Mouse (Mus musculus): ENCODE data around the gene Hps5. TPM values are rescaled to one million over a fixed set of nuclear protein-coding genes. Genes with fewer than 3 reads are reported as not detected.

Gene Hps5
- polyA plus RNA-seq, 1 experiment from 2014 or later = 12.7 TPM

GRCm38 (mm10) chr7:46718591-46719270, 77.1 kb downstream of the Hps5 start:
- H3K4me1 ChIP-seq (ENCODE audit: insufficient read depth, low read depth, low read length) = peaks cover 29% of the 10 kb centered on the region
- 62% methylated on average over 7 of the region's 7 CpGs for WGBS
- H3K9ac ChIP-seq (replicated peaks; ENCODE audit: low read depth) = no peak overlapping the region
- ATAC-seq (no peak), DNase-seq (ENCODE audit: low spot score) (no peak)
- no peaks in the 10 kb centered on the region for H3K9me3 ChIP-seq (ENCODE audit: low read length)
- no peaks in the 10 kb centered on the region for H3K36me3 ChIP-seq (ENCODE audit: insufficient read depth, low read length)
- peak overlapping the region; percentile 21 for H3K27ac ChIP-seq (ENCODE audit: low read length)
- H3K27me3 ChIP-seq (replicated peaks; ENCODE audit: insufficient read depth, low read length) = no peaks in the 10 kb centered on the region
- TF ChIP-seq CTCF (IDR thresholded peaks at IDR 0.05) = no peak
- TF ChIP-seq EP300 (IDR thresholded peaks at IDR 0.05) = no peak
- no peak overlapping the region for H3K4me3 ChIP-seq (ENCODE audit: low read depth, low read length)
- H3K4me2 ChIP-seq (replicated peaks; ENCODE audit: low read depth, low read length) = no peak overlapping the region

- Histone ChIP-seq H3K4me2 (replicated peaks; ENCODE audit: low read depth, low read length) (no peak overlapping the region), H3K27ac (ENCODE audit: low read length) (peak overlapping the region; percentile 47; the same call in 1 of the 2 replicates), H3K4me1 (ENCODE audit: insufficient read depth, low read depth, low read length) (peaks cover 29% of the 10 kb centered on the region), H3K4me3 (ENCODE audit: low read depth, low read length) (no peak overlapping the region), H3K9me3 (ENCODE audit: low read length) (no peaks in the 10 kb centered on the region), H3K9ac (replicated peaks; ENCODE audit: low read depth) (no peak overlapping the region), H3K36me3 (ENCODE audit: insufficient read depth, low read length) (no peaks in the 10 kb centered on the region), H3K27me3 (replicated peaks; ENCODE audit: insufficient read depth, low read length) (0 out of 2 replicates have a peak, but pooled peaks cover 4% of the 10 kb centered on the region)
- WGBS = 10% methylated on average over 5 of the region's 5 CpGs
- ATAC-seq (no peak), DNase-seq (ENCODE audit: low spot score) (peak; percentile 72)
- TF ChIP-seq EP300 (IDR thresholded peaks at IDR 0.05) = peak; percentile 45; the same call in 1 of the 2 replicates
- TF ChIP-seq CTCF (IDR thresholded peaks at IDR 0.05) = no peak
These were observed 79.0 kb downstream of the Hps5 start for GRCm38 (mm10) chr7:46716897-46717296.

GRCm38 (mm10) chr7:46715600-46715999, 80.3 kb downstream of the Hps5 start, which contains the start of gene Saa3:
Saa3 (minus strand) TSS chr7:46715700.
- no peak for DNase-seq (ENCODE audit: low spot score)
- H3K9ac ChIP-seq (replicated peaks; ENCODE audit: low read depth) = no peak within 1 kb of the TSS

DNA sequence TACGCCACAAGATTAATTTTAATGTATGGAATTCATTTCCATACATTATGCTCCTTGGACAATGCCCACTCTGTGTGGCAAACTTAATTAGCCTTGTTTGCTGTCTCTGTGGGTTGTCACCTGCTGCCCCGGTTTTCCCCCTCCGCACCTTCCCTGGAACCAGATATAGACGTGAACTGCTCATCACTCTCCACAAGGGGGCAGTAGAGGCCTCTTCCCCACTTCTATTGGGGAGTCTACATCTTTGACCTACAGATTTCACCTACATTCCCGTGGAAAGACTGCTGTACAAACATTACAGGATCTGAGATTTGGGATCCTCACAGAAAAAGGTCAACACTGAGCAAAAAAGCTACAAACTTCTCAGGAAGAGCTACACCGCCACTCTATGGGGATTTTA, 81.3 kb downstream of the Hps5 start:
- Histone ChIP-seq H3K4me2 (replicated peaks; ENCODE audit: low read depth, low read length) (no peak overlapping the region), H3K9me3 (ENCODE audit: low read length) (no peaks in the 10 kb centered on the region), H3K4me3 (ENCODE audit: low read depth, low read length) (no peak overlapping the region), H3K27me3 (replicated peaks; ENCODE audit: insufficient read depth, low read length) (0 out of 2 replicates have a peak, but pooled peaks cover 4% of the 10 kb centered on the region), H3K27ac (ENCODE audit: low read length) (no peak overlapping the region), H3K9ac (replicated peaks; ENCODE audit: low read depth) (no peak overlapping the region), H3K36me3 (ENCODE audit: insufficient read depth, low read length) (no peaks in the 10 kb centered on the region), H3K4me1 (ENCODE audit: insufficient read depth, low read depth, low read length) (peaks cover 20% of the 10 kb centered on the region; the same call in 1 of the 2 replicates)
- TF ChIP-seq CTCF (IDR thresholded peaks at IDR 0.05) (peak; percentile 92), EP300 (IDR thresholded peaks at IDR 0.05) (no peak)
- WGBS = 22% methylated on average over 6 of the region's 6 CpGs
- no peak for ATAC-seq
- DNase-seq (ENCODE audit: low spot score) = peak; percentile 81

More at GRCm38 (mm10) chr7:46715600-46715999, 80.3 kb downstream of the Hps5 start, which contains the start of gene Saa3:
- no peak within 1 kb of the TSS for H3K4me3 ChIP-seq (ENCODE audit: low read depth, low read length)
- H3K27me3 ChIP-seq (replicated peaks; ENCODE audit: insufficient read depth, low read length) = 0 out of 2 replicates have a peak, but pooled peaks cover 4% of the 10 kb centered on the region
- no peak for ATAC-seq
- peak within 1 kb of the TSS; percentile 47; the same call in 1 of the 2 replicates for H3K27ac ChIP-seq (ENCODE audit: low read length)
- no peak within 1 kb of the TSS for H3K4me2 ChIP-seq (replicated peaks; ENCODE audit: low read depth, low read length)
- TF ChIP-seq EP300 (IDR thresholded peaks at IDR 0.05) (no peak), CTCF (IDR thresholded peaks at IDR 0.05) (no peak)
- H3K9me3 ChIP-seq (ENCODE audit: low read length) = no peaks in the 10 kb centered on the region
- no peaks in the 10 kb centered on the region for H3K36me3 ChIP-seq (ENCODE audit: insufficient read depth, low read length)
- 74% methylated on average over 5 of the region's 5 CpGs for WGBS
- peaks cover 28% of the 10 kb centered on the region for H3K4me1 ChIP-seq (ENCODE audit: insufficient read depth, low read depth, low read length)

DNA sequence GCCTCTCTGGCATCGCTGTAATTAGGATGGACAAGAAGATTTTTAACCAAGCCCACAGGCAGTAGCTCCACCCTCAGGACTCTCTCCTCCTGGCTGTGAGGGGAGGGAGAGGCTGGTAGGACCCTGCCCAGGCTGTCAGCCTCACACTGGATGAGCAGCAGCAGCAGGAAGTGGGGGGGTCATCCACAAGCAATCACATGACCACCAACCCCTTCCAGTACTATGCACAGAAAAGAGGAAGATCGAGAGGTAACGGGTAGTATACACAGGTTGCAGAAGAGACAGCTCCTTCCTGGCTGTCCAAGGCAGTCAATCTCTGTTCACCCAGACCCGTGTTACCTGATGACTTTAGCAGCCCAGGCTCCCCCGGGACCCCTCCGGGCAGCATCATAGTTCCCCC, 83.6 kb downstream of the Hps5 start:
- no peak for DNase-seq (ENCODE audit: low spot score)
- Histone ChIP-seq H3K4me2 (replicated peaks; ENCODE audit: low read depth, low read length) (no peak overlapping the region), H3K4me1 (ENCODE audit: insufficient read depth, low read depth, low read length) (peaks cover 7% of the 10 kb centered on the region; the same call in 1 of the 2 replicates), H3K4me3 (ENCODE audit: low read depth, low read length) (no peak overlapping the region), H3K27me3 (replicated peaks; ENCODE audit: insufficient read depth, low read length) (0 out of 2 replicates have a peak, but pooled peaks cover 4% of the 10 kb centered on the region), H3K9me3 (ENCODE audit: low read length) (no peaks in the 10 kb centered on the region), H3K27ac (ENCODE audit: low read length) (no peak overlapping the region), H3K36me3 (ENCODE audit: insufficient read depth, low read length) (0 out of 2 replicates have a peak, but pooled peaks cover 5% of the 10 kb centered on the region), H3K9ac (replicated peaks; ENCODE audit: low read depth) (no peak overlapping the region)
- 57% methylated on average over 6 of the region's 6 CpGs for WGBS
- ATAC-seq = no peak
- TF ChIP-seq CTCF (IDR thresholded peaks at IDR 0.05) (no peak), EP300 (IDR thresholded peaks at IDR 0.05) (no peak)

Other genes with a start within 250 kb of the Hps5 start
- 7.2 and 8.3 TPM in 2 replicates for gene Sergef, start 156.3 kb downstream of the Hps5 start, polyA plus RNA-seq (2015; fragmentation: Nextera tagmentation; extraction: Ambion mirVana)
- gene Tph1, start 123.5 kb downstream of the Hps5 start, polyA plus RNA-seq (2015; fragmentation: Nextera tagmentation; extraction: Ambion mirVana) = 0.27 and 0.32 TPM in 2 replicates
- gene Saal1, start 85.4 kb downstream of the Hps5 start, polyA plus RNA-seq (2015; fragmentation: Nextera tagmentation; extraction: Ambion mirVana) = 9.5 and 11.1 TPM in 2 replicates
- gene Saa3, start 80.4 kb downstream of the Hps5 start, polyA plus RNA-seq (2015; fragmentation: Nextera tagmentation; extraction: Ambion mirVana) = 34.2 and 98.7 TPM in 2 replicates
- gene Saa4, start 63.5 kb downstream of the Hps5 start, polyA plus RNA-seq (2015; fragmentation: Nextera tagmentation; extraction: Ambion mirVana) = not detected in 2 replicates
- gene Saa1, start 53.1 kb downstream of the Hps5 start, polyA plus RNA-seq (2015; fragmentation: Nextera tagmentation; extraction: Ambion mirVana) = 0.65 and 0.69 TPM in 2 replicates
- gene Saa2, start 44.3 kb downstream of the Hps5 start, polyA plus RNA-seq (2015; fragmentation: Nextera tagmentation; extraction: Ambion mirVana) = 1.0 TPM in 1 of 2 replicates, not detected in the other
- gene Gtf2h1, start within 50 bp of the Hps5 start, polyA plus RNA-seq (2015; fragmentation: Nextera tagmentation; extraction: Ambion mirVana) = 29.1 and 30.6 TPM in 2 replicates
- gene Ldha, start 45.4 kb upstream of the Hps5 start, polyA plus RNA-seq (2015; fragmentation: Nextera tagmentation; extraction: Ambion mirVana) = 533 and 589 TPM in 2 replicates
- gene Ldhc, start 65.1 kb upstream of the Hps5 start, polyA plus RNA-seq (2015; fragmentation: Nextera tagmentation; extraction: Ambion mirVana) = 0.11 TPM in 1 of 2 replicates, not detected in the other
- gene Tsg101, start 123.9 kb upstream of the Hps5 start, polyA plus RNA-seq (2015; fragmentation: Nextera tagmentation; extraction: Ambion mirVana) = 134 and 150 TPM in 2 replicates
- 4.1 and 6.0 TPM in 2 replicates for gene Uevld, start 162.5 kb upstream of the Hps5 start, polyA plus RNA-seq (2015; fragmentation: Nextera tagmentation; extraction: Ambion mirVana)
- gene Gm9999, start 187.5 kb upstream of the Hps5 start, polyA plus RNA-seq (2015; fragmentation: Nextera tagmentation; extraction: Ambion mirVana) = not detected in 2 replicates
- gene Spty2d1, start 212.3 kb upstream of the Hps5 start, polyA plus RNA-seq (2015; fragmentation: Nextera tagmentation; extraction: Ambion mirVana) = 13.1 and 14.9 TPM in 2 replicates

All from lung, postnatal 0 days (tissue).